Mouse (Mus musculus) common myeloid progenitor, adult 5-6 weeks (primary cell): ENCODE data around the gene Zmym2. TPM values are rescaled to one million over a fixed set of nuclear protein-coding genes. Genes with fewer than 3 reads are reported as not detected.

Experiments used
- ATAC-seq: replicated peaks from 2 replicates; pipeline ENCODE4 v1.8.0; 2016; ENCODE audit warnings: low read depth, mild to moderate bottlenecking, moderate TSS enrichment, inconsistent platforms; ENCODE audit not compliant: poor library complexity, severe bottlenecking
- total RNA-seq: library from RNA; stranded (forward); fragments of 200-1000, 187-1606 nt; gene quantifications from 2 replicates; pipeline ENCODE4 v1.2.3, GENCODE M21; 2017

The Zmym2 gene
- total RNA-seq, 1 experiment from 2014 or later: 52.0 TPM

DNA sequence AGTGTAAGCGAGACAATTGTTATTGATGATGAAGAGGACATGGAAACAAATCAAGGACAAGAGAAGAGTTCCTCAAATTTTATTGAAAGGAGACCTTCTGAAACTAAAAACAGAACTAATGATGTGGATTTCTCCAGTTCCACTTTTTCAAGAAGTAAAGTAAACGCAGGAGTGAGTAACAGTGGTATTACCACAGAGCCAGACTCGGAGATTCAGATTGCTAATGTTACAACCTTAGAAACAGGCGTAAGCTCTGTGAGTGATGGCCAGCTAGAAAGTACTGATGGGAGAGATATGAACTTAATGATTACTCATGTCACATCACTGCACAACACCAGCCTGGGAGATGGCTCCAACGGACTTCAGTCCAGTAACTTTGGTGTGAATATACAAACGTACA lies 16.6 kb downstream of the Zmym2 start:
- ATAC-seq: 0 out of 2 replicates have a peak, but pooled peaks have one; percentile 32

DNA sequence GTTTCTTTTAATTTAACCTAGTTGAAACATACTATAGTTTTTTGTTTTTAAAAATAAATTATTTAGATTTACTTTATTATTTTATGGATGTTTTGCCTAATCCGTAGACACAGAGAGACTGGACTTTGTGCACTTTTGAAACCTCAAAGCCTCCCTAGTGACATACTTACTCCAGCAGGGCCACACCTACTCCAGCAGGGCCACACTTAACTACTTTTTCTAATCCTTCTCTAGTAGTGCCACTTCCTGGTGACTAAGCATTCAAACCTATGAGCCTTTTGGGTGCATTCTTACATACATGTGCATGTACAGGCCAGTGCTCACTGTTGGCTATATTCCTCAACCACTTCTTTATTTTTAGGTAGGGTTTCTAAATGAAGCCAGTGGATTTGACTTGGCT lies 19.2 kb downstream of the Zmym2 start:
- no peak for ATAC-seq

DNA sequence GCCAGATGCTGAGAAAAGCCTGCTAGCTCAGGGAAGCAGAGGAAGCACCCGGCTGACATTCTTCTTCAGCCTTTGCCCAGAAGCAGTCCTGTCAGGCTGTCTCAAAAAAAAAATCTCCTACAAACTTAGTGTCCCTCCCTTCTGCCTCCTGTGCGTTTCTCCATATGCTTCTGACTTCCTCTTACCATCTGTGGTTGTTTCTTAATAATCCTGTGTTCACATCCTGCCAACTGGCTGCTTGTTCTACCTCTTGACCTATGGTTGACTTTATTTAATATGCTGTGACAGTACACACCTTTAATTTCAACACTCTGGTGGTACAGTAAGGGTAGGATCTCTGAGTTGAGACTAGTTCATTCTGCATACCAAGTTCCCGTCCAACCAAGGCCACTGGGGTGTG lies 32.1 kb downstream of the Zmym2 start:
- peak; percentile 65; the same call in 1 of the 2 replicates for ATAC-seq

DNA sequence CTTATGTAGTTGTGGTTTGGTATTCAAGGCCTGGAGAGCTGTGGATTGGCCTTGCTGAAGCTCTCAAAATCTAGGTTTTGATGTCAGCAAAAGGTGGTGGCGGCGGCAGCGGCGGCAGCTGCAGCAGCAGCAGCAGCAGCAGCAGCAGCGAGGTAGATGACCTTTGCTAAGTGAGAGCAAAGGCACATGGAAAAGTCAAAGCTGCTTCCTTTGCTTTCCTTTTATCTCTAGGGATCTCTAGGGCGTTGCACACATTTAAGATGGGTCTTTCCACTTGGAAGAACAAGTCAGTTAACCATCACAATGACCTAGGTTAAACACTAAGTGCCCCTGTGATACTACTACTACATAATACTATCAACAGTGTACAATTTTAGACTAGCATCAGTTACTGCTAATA lies 49.0 kb downstream of the Zmym2 start:
- ATAC-seq: no peak

DNA sequence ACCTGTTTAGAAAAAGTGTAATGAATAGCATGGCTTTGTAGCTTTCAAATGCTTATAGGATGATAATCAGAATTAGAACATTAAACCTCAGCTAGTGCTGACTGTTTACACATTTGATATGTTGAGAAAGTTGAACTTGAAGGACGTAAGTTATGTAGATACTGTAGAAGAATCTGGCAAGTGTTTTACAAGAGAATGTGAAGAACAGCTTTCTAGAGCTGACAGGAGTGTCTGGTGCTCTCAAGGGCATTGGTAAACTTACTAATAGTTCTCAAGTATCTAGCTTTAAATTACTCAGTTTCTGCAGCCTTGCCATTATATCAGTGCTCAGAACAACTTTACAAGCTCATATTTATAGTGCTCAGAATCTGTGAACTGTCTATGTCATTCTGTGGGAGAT lies 53.5 kb downstream of the Zmym2 start:
- no peak for ATAC-seq

DNA sequence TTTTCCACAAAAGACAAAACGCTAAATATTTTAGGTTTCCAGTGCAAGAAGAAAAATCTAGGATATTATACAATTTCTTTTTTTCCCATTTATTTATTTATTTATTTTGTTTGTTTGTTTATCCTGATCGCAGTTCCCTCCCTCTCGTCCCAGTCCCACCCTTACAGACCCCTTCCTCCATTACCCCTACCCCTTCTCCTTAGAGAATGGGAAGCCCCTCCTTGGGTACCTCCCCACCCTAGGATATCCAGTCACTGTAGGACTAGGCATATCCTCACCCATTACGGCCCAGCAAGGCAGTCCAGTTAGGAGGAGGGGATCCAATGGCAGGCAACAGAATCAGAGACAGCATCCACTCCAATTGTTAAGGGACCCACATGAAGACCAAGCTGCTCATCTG lies 66.5 kb downstream of the Zmym2 start:
- ATAC-seq: no peak

DNA sequence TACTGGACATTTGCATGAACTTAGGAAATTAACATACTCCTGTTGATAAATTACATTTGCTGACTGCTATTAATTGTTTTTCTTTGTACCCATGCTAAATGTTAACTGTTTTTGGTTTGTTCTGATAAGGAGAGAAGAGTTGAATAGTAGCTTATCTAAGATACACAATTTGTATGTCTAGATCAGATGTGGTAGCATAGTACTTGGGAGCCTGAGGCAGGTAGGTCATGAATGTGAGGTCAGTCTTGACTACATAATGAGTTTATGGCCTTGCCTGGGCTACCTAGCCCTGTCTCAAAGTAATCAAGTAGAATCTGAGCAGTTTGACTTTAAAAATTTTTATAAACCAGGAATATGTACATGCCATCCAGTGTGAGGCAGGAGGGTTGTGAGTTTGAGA lies 67.9 kb downstream of the Zmym2 start:
- no peak for ATAC-seq

DNA sequence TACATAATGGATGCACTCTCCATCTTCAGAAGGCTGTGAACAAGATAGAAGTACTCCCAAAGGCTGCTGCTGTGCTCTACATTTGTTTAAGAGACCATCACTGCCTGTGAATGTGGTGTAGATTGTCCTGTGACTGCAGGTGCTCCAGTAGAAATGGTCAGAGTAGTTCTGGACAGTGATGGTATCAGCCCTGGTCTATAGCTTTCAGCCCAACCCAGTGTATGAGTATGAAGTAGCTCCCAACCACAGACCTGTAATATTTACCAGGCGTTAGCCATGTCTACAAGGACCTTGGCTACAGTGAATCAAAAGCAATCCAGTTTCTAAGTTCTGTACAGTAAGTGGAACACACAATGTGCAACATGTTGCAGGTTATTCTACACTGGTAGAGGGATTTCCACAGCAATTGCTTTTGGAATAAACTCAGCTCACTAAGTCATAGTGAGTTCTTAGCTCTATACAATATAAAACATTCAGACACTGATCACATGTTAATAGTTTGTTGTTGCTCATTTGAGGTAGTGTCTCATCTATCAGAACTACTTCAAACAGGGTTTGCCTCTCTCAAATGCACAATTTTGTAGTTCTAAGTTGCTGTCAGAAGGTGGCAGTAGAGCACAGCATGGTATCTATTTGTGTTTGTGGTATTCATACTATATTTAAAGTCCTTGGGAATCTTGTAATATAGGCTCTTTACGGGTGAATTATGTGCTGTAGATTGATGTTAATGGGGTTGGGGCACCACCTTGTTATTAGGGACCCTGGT lies 77.7 kb downstream of the Zmym2 start:
- ATAC-seq: peak; percentile 52; the same call in 1 of the 2 replicates

DNA sequence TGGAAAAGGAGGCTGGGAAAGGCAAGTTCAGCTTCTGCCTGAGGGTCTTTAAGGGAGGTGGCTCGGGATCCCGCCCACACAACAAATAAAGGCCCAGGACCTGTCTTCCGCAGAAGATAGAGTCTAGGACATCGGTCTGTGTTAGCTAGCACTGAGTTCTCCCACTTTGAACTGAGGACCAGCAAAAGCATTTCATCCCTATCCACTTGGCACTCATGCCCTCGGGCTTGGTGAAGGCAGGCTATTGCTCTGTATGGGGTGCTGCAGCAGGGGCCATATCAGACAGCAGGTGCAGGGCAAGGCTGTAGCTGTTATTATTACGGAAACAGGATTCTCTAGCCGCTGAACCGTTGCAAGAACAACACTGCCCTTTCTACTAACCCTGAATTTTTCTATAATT lies 83.2 kb downstream of the Zmym2 start:
- no peak for ATAC-seq

DNA sequence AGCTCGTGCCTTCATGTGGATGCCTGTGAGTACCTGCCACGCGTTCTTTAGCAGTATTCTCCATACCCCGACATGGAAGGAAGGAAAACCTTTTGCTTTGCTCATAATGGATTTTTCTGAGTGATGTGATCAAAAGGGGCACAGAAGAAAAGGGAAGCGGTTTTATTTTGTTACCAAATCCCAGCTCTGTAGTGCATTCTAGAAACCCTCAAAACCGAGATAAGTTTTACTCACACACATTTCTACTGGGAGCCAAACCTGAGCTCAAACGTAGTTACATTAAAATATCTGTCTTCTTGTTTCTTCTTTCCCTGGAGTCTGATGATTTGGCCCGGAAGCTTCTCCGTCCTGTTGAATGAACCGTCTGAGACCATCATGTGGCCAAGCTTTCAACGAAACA lies 83.7 kb downstream of the Zmym2 start:
- 0 out of 2 replicates have a peak, but pooled peaks have one; percentile 45 for ATAC-seq

DNA sequence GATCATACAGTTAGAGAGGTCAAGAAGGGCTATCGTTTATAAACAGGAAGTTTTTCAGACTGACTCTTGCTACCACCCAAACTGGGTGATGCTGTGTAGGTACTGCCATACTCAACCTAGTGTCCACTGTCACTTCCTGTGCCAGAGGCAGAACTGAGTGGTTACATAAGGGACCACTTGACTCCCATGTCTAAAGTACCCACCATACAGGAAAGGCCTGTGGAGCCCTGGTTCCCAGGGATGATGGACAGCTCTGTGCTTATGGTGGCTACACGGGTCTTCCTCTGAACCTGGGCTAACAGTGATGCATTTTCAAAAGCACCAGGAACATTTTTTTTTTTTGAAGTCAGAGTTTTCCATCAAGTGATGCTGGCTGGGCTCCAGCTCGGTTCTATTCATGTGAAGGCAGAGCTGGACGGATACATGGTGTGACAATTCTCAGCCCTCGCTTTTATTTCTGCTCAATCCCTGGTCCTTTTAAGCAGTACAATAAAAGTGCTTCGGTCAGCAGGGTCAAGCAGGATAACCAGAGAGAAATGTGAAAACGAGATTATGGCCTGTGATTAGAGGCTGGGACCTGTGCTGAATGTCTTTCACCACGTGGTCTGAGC lies 91.7 kb downstream of the Zmym2 start:
- no peak for ATAC-seq

DNA sequence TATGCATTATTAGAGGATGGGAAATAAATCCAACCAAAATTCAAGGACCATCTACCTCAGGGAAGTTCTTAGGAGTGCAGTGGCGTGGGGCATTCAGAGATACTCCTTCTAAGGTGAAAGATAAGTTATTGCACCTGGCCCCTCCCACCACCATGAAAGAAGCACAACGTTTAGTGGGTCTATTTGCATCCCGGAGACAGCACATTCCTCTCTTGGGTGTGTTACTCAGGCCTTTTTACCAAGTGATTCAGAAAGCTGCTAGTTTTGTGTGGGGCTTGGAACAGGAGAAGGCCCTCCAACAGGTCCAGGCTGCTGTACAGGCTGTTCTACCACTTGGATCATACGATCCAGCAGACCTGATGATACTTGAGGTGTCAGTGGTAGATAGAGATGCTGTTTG lies 102.2 kb downstream of the Zmym2 start:
- no peak for ATAC-seq

Other genes with a start within 250 kb of the Zmym2 start
- 42.8 and 47.9 TPM in 2 replicates for gene Mphosph8, start 218.4 kb upstream of the Zmym2 start, total RNA-seq
- gene Pspc1, start 108.3 kb upstream of the Zmym2 start, total RNA-seq: 101 and 166 TPM in 2 replicates
- 21.6 and 23.7 TPM in 2 replicates for gene Zmym5, start 74.9 kb upstream of the Zmym2 start, total RNA-seq
- gene Gja3, start 171.4 kb downstream of the Zmym2 start, total RNA-seq: not detected in 2 replicates
- gene Gjb2, start 218.0 kb downstream of the Zmym2 start, total RNA-seq: not detected in 2 replicates
- gene Gm4491, start 229.2 kb downstream of the Zmym2 start, total RNA-seq: not detected in 2 replicates
- gene Gjb6, start 247.0 kb downstream of the Zmym2 start, total RNA-seq: not detected in 2 replicates